ENCODE assay signal across 26 mouse cellular contexts in the genomic region with DNA sequence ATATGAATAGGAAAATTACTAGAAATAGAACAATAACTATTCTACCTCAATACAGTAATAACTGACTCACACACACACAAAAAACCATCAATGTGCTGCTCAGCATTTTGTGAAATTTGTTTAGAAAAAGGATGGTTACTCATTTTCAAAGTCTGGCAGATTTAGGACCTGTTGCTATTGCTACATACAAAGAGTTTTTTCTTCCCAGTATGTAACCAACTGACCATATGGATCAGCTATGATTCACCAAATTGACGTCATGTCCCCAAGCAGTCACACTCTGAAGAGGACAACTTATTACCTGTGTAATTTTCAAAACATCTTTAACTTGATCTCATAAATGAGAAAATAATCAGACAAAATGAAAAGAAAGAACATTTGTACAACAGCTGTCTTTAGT.
"Had no signal": no experiment of that assay in that cellular context is flagged by ENCODE, and none has a peak within 500 bp of the region (broad histone marks: within the 10 kb centered on the region; RNA-seq: fewer than 3 reads in every experiment).

No protein-coding gene starts in this region.

- ATAC-seq: hindbrain, embryonic 16.5 days; inflammation-experienced regulatory T-cells, adult 6 months; intestine, embryonic 15.5 days; intestine, postnatal 0 days had no signal

- H3K27me3 ChIP-seq: heart, embryonic 12.5 days; hindbrain, embryonic 12.5 days; intestine, embryonic 15.5 days; limb, embryonic 12.5 days; liver, embryonic 13.5 days; liver, embryonic 15.5 days had no signal

- DNase-seq: gastrocnemius, postnatal 14 days; gastrocnemius, postnatal 36 days; heart, adult 11 months; heart, adult 2 months; heart, postnatal 10 days; heart, postnatal 4 days; kidney, adult 18-20 months; kidney, adult 8-10 months; kidney, postnatal 10 days; kidney, postnatal 4 days; liver; liver, embryonic 13.5 days had no signal

- H3K9me3 ChIP-seq: heart, embryonic 12.5 days; hindbrain, embryonic 10.5 days; hindbrain, embryonic 12.5 days; intestine, embryonic 15.5 days; limb, embryonic 10.5 days; limb, embryonic 12.5 days; liver, embryonic 13.5 days; liver, embryonic 15.5 days had no signal

- H3K4me2 ChIP-seq: heart, embryonic 12.5 days; hindbrain, embryonic 12.5 days; hindbrain, embryonic 14.5 days; intestine, embryonic 15.5 days; limb, embryonic 12.5 days; liver, embryonic 11.5 days; liver, embryonic 13.5 days; liver, embryonic 15.5 days had no signal

- H3K9ac ChIP-seq: heart, embryonic 12.5 days; hindbrain, embryonic 12.5 days; hindbrain, embryonic 14.5 days; intestine, embryonic 15.5 days; limb, embryonic 12.5 days; liver, embryonic 13.5 days; liver, embryonic 15.5 days had no signal

- H3K36me3 ChIP-seq: heart, embryonic 12.5 days; hindbrain, embryonic 10.5 days; hindbrain, embryonic 12.5 days; intestine, embryonic 15.5 days; limb, embryonic 12.5 days; liver, embryonic 13.5 days; liver, embryonic 15.5 days had no signal

- H3K4me1 ChIP-seq: heart, embryonic 12.5 days; hindbrain, embryonic 10.5 days; hindbrain, embryonic 12.5 days; intestine, embryonic 15.5 days; limb, embryonic 10.5 days; limb, embryonic 12.5 days; liver, embryonic 13.5 days; liver, embryonic 15.5 days had no signal

- H3K27ac ChIP-seq: heart, adult 2 months; hindbrain, embryonic 10.5 days; hindbrain, embryonic 12.5 days; hindbrain, embryonic 14.5 days; intestine, embryonic 15.5 days; layer of hippocampus, adult 2 months; left cerebral cortex, adult 2 months; limb, embryonic 10.5 days; limb, embryonic 12.5 days; liver, embryonic 13.5 days; liver, embryonic 15.5 days had no signal

- H3K4me3 ChIP-seq: heart, adult 2 months; heart, embryonic 12.5 days; hindbrain, embryonic 10.5 days; hindbrain, embryonic 12.5 days; intestine, embryonic 15.5 days; layer of hippocampus, adult 2 months; left cerebral cortex, adult 2 months; limb, embryonic 10.5 days; limb, embryonic 12.5 days; liver, embryonic 13.5 days; liver, embryonic 15.5 days had no signal
